Mouse (Mus musculus): ENCODE measurements around the gene Tmem25. TPM values are rescaled to one million over a fixed set of nuclear protein-coding genes. Genes with fewer than 3 reads are reported as not detected.

Gene Tmem25
- total RNA-seq, 1 experiment: 0.54 TPM

DNA sequence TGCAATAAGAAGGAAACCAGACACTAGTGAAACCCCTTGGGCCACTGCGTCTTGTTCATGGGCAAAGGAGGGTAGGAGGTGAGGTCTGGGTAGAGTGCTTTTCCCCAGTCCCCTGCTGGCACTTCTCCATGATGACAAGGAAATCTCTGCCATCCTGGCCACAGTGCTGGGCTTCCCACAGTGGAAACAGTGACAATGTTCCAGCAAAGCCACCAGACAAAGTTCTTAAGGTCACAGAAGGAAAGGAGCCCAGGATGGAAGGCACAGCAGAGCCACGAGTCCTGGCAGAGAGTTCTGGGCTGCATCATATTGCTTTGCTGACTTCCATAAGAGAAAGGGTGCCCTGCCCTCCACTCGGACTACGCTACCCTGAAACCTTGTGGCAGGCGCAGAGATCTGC is 6.4 kb upstream of the Tmem25 start:
- H3K36me3 ChIP-seq (ENCODE audit: control insufficient read depth, insufficient read depth, low read length, poor library complexity, severe bottlenecking): peaks cover 38% of the 10 kb centered on the region
- in situ Hi-C loops (cut with MboI; ENCODE audit: low sequenced_read_pairs in 2 of 2, unreplicated experiment in 2 of 2): no loop called here

DNA sequence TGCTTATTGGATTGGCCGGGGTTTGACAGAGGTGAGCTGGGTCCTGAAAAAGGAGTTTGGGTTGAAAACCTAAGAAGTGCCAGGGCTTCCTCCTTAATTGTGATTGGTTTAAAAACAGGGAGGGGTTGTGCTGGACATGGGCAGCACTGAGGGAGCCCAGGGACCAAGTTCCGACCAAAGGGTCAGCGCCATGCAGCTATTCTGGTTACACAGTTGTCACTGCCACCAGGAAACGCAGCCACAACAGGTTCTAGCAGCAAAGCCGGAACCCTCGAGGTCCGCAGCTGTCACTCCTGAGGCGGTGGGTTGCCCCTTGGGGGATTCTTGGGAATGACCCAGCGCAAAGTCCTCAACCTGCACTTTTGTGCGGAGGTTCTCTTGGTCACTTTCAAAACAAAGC is 5.6 kb upstream of the Tmem25 start:
- H3K4me1 ChIP-seq (ENCODE audit: control insufficient read depth in 2 of 2, insufficient read depth in 2 of 2, low read length in 2 of 2, poor library complexity in 1 of 2): no peaks in the 10 kb centered on the region; a peak in 1 of 4 replicates
- no peak for TF ChIP-seq HCFC1 (IDR thresholded peaks at IDR 0.05; ENCODE audit: borderline replicate concordance, insufficient read depth, low read length)
- no peak for TF ChIP-seq ZC3H11A (IDR thresholded peaks at IDR 0.05; ENCODE audit: borderline replicate concordance, low read depth, low read length)
- TF ChIP-seq MAFK (IDR thresholded peaks at IDR 0.05; ENCODE audit: insufficient read depth, low read depth, low read length): no peak
- TF ChIP-seq ZNF384 (IDR thresholded peaks at IDR 0.05; ENCODE audit: low read depth, low read length): no peak
- no peak for TF ChIP-seq CHD2 (IDR thresholded peaks at IDR 0.05; ENCODE audit: low read depth, low read length)
- no peak overlapping the region for H3K27ac ChIP-seq (ENCODE audit: insufficient read depth, low read depth, low read length, poor library complexity, severe bottlenecking)
- H3K36me3 ChIP-seq (ENCODE audit: control insufficient read depth, insufficient read depth, low read length, poor library complexity, severe bottlenecking): peaks cover 30% of the 10 kb centered on the region
- H3K4me3 ChIP-seq (ENCODE audit: insufficient read depth in 1 of 2, low read depth in 1 of 2, low read length in 2 of 2, poor library complexity in 1 of 2, severe bottlenecking in 1 of 2): no peak overlapping the region
- H3K9ac ChIP-seq (ENCODE audit: insufficient read depth, low read depth, low read length, poor library complexity, severe bottlenecking): no peak overlapping the region
- DNase-seq (ENCODE audit: low read depth, low spot score): no peak
- H3K9me3 ChIP-seq (ENCODE audit: control insufficient read depth, insufficient read depth, low read depth, low read length): no peaks in the 10 kb centered on the region
- in situ Hi-C loops (cut with MboI; ENCODE audit: low sequenced_read_pairs in 2 of 2, unreplicated experiment in 2 of 2): no loop called here

More for the DNA sequence above, 6.4 kb upstream of the Tmem25 start:
- no peaks in the 10 kb centered on the region for H3K9me3 ChIP-seq (ENCODE audit: control insufficient read depth, insufficient read depth, low read depth, low read length)
- no peak overlapping the region for H3K27ac ChIP-seq (ENCODE audit: insufficient read depth, low read depth, low read length, poor library complexity, severe bottlenecking)
- no peaks in the 10 kb centered on the region; a peak in 1 of 4 replicates for H3K4me1 ChIP-seq (ENCODE audit: control insufficient read depth in 2 of 2, insufficient read depth in 2 of 2, low read length in 2 of 2, poor library complexity in 1 of 2)
- DNase-seq (ENCODE audit: low read depth, low spot score): no peak
- no peak overlapping the region for H3K4me3 ChIP-seq (ENCODE audit: insufficient read depth in 1 of 2, low read depth in 1 of 2, low read length in 2 of 2, poor library complexity in 1 of 2, severe bottlenecking in 1 of 2)
- TF ChIP-seq CHD2 (IDR thresholded peaks at IDR 0.05; ENCODE audit: low read depth, low read length) (no peak), ZNF384 (IDR thresholded peaks at IDR 0.05; ENCODE audit: low read depth, low read length) (no peak), HCFC1 (IDR thresholded peaks at IDR 0.05; ENCODE audit: borderline replicate concordance, insufficient read depth, low read length) (no peak), ZC3H11A (IDR thresholded peaks at IDR 0.05; ENCODE audit: borderline replicate concordance, low read depth, low read length) (no peak), MAFK (IDR thresholded peaks at IDR 0.05; ENCODE audit: insufficient read depth, low read depth, low read length) (no peak)
- H3K9ac ChIP-seq (ENCODE audit: insufficient read depth, low read depth, low read length, poor library complexity, severe bottlenecking): no peak overlapping the region

- Histone ChIP-seq H3K4me1 (ENCODE audit: control insufficient read depth in 2 of 2, insufficient read depth in 2 of 2, low read length in 2 of 2, poor library complexity in 1 of 2) (no peaks in the 10 kb centered on the region; a peak in 1 of 4 replicates), H3K36me3 (ENCODE audit: control insufficient read depth, insufficient read depth, low read length, poor library complexity, severe bottlenecking) (peaks cover 20% of the 10 kb centered on the region), H3K9ac (ENCODE audit: insufficient read depth, low read depth, low read length, poor library complexity, severe bottlenecking) (no peak within 1 kb of the TSS), H3K4me3 (ENCODE audit: insufficient read depth in 1 of 2, low read depth in 1 of 2, low read length in 2 of 2, poor library complexity in 1 of 2, severe bottlenecking in 1 of 2) (no peak within 1 kb of the TSS), H3K27ac (ENCODE audit: insufficient read depth, low read depth, low read length, poor library complexity, severe bottlenecking) (no peak within 1 kb of the TSS), H3K9me3 (ENCODE audit: control insufficient read depth, insufficient read depth, low read depth, low read length) (no peaks in the 10 kb centered on the region)
- no peak for DNase-seq (ENCODE audit: low read depth, low spot score)
- TF ChIP-seq CHD2 (IDR thresholded peaks at IDR 0.05; ENCODE audit: low read depth, low read length) (no peak), MAFK (IDR thresholded peaks at IDR 0.05; ENCODE audit: insufficient read depth, low read depth, low read length) (no peak), ZC3H11A (IDR thresholded peaks at IDR 0.05; ENCODE audit: borderline replicate concordance, low read depth, low read length) (no peak), ZNF384 (IDR thresholded peaks at IDR 0.05; ENCODE audit: low read depth, low read length) (no peak), HCFC1 (IDR thresholded peaks at IDR 0.05; ENCODE audit: borderline replicate concordance, insufficient read depth, low read length) (no peak)
- in situ Hi-C loops (cut with MboI; ENCODE audit: low sequenced_read_pairs in 2 of 2, unreplicated experiment in 2 of 2): no loop called here
These were observed 3.8 kb upstream of the Tmem25 start, which contains the start of gene Ttc36 for GRCm38 (mm10) chr9:44802808-44803450. TSS of gene Ttc36 (minus strand) at chr9:44803072.

DNA sequence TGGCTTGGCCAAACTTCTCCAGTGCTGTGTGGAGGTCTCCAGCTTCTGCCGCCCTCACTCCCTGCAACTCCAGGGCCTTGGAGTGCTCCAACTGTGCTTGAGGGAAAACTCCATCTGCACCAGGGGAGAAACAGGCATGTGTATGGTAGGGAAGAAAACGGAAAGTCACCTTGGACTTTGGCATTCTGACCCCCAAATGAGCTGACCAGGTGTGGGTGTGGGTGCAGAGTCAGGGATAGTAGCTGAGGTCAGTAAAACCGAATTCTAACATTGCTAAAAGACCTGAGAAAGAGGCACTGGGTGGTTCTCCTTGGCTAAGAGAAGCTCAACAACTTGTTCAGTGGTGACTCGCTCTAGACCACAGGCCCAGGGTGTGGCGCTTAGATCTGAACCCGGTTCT is 2.6 kb upstream of the Tmem25 start:
- no peak for TF ChIP-seq MAFK (IDR thresholded peaks at IDR 0.05; ENCODE audit: insufficient read depth, low read depth, low read length)
- no peak for TF ChIP-seq HCFC1 (IDR thresholded peaks at IDR 0.05; ENCODE audit: borderline replicate concordance, insufficient read depth, low read length)
- TF ChIP-seq CHD2 (IDR thresholded peaks at IDR 0.05; ENCODE audit: low read depth, low read length): no peak
- TF ChIP-seq ZC3H11A (IDR thresholded peaks at IDR 0.05; ENCODE audit: borderline replicate concordance, low read depth, low read length): no peak
- TF ChIP-seq ZNF384 (IDR thresholded peaks at IDR 0.05; ENCODE audit: low read depth, low read length): no peak
- Histone ChIP-seq H3K9ac (ENCODE audit: insufficient read depth, low read depth, low read length, poor library complexity, severe bottlenecking) (no peak overlapping the region), H3K4me3 (ENCODE audit: insufficient read depth in 1 of 2, low read depth in 1 of 2, low read length in 2 of 2, poor library complexity in 1 of 2, severe bottlenecking in 1 of 2) (no peak overlapping the region), H3K36me3 (ENCODE audit: control insufficient read depth, insufficient read depth, low read length, poor library complexity, severe bottlenecking) (peaks cover 10% of the 10 kb centered on the region; the same call in 1 of the 2 replicates), H3K9me3 (ENCODE audit: control insufficient read depth, insufficient read depth, low read depth, low read length) (no peaks in the 10 kb centered on the region), H3K4me1 (ENCODE audit: control insufficient read depth in 2 of 2, insufficient read depth in 2 of 2, low read length in 2 of 2, poor library complexity in 1 of 2) (no peaks in the 10 kb centered on the region; a peak in 1 of 4 replicates), H3K27ac (ENCODE audit: insufficient read depth, low read depth, low read length, poor library complexity, severe bottlenecking) (no peak overlapping the region)
- in situ Hi-C loops (cut with MboI; ENCODE audit: low sequenced_read_pairs in 2 of 2, unreplicated experiment in 2 of 2): no loop called here
- DNase-seq (ENCODE audit: low read depth, low spot score): no peak
